Mouse (Mus musculus) ES-Bruce4 (cell line): ENCODE measurements around the gene Ndufc2. TPM values are rescaled to one million over a fixed set of nuclear protein-coding genes. Genes with fewer than 3 reads are reported as not detected.

Source experiments
- H3K27ac ChIP-seq: 2 replicates; pipeline ENCODE4 v1.5.1; 2012; ENCODE audit warnings: low read length, inconsistent platforms; ENCODE audit not compliant: insufficient read depth
- H3K27me3 ChIP-seq: 2 replicates; pipeline ENCODE4 v1.6.1; 2012; ENCODE audit warnings: mild to moderate bottlenecking, low read length, inconsistent platforms; ENCODE audit not compliant: control insufficient read depth, poor library complexity, insufficient read depth, severe bottlenecking
- H3K36me3 ChIP-seq: 2 replicates; pipeline ENCODE4 v1.6.1; 2012; ENCODE audit warnings: inconsistent platforms, mild to moderate bottlenecking, low read length, moderate library complexity; ENCODE audit not compliant: control insufficient read depth, poor library complexity, insufficient read depth, severe bottlenecking
- H3K4me1 ChIP-seq: one replicate; pipeline ENCODE4 v1.8.1; 2011; ENCODE audit warnings: low read length; ENCODE audit not compliant: control insufficient read depth, insufficient read depth
- H3K4me3 ChIP-seq: 2 replicates; pipeline ENCODE4 v1.5.1; 2011; ENCODE audit warnings: low read depth, mild to moderate bottlenecking, low read length
- H3K9ac ChIP-seq: 2 replicates; pipeline ENCODE4 v1.6.1; 2012; ENCODE audit warnings: low read depth, mild to moderate bottlenecking, inconsistent platforms; ENCODE audit not compliant: poor library complexity, severe bottlenecking
- H3K9me3 ChIP-seq: replicated peaks from 2 replicates; pipeline ENCODE4 v1.6.1; 2012; ENCODE audit warnings: mild to moderate bottlenecking, low read length, inconsistent platforms; ENCODE audit not compliant: control insufficient read depth, poor library complexity, insufficient read depth, severe bottlenecking
- CTCF ChIP-seq: IDR thresholded peaks from one replicate; pipeline ENCODE4 v1.8.1; 2011; ENCODE audit warnings: low read depth, low read length
- EP300 ChIP-seq: IDR thresholded peaks from 2 replicates; pipeline ENCODE4 v1.6.1; 2011; ENCODE audit warnings: low read depth, low read length; ENCODE audit not compliant: insufficient read depth
- POLR2A ChIP-seq: IDR thresholded peaks from one replicate; pipeline ENCODE4 v1.8.1; 2011; ENCODE audit warnings: low read length; ENCODE audit not compliant: insufficient read depth
- polyA plus RNA-seq: library from polyadenylated mRNA; stranded (reverse); fragments of >200 nt; gene quantifications from 2 replicates; pipeline ENCODE4 v1.2.4, GENCODE M21; 2011; ENCODE audit warnings: low read depth; ENCODE audit not compliant: missing spikeins, insufficient read depth, insufficient read length

Gene Ndufc2
- polyA plus RNA-seq, 1 experiment = 161 TPM

DNA sequence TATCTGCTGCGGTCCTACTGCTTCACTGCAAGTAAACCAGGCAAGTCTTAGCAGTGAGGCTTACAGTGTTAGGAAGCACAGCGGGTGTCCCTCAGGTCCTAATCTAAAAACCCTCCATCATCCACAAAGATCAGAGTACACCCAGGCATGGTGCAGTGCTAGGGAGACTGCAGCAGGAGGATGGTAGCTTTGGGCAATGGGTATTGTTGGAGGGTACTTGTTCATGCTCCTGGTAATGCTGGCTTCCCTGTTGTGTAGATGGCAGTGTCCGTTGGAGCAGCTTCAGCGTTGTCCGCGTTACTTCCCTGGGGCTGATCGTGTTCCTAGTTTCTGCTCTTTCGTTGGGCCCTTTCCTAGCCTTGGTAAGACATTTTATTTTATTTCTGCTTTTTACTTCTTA is 17.1 kb upstream of the Ndufc2 start:
- Histone ChIP-seq H3K36me3 (peaks cover 58% of the 10 kb centered on the region), H3K4me3 (no peak overlapping the region), H3K27ac (no peak overlapping the region), H3K9ac (no peak overlapping the region), H3K27me3 (no peaks in the 10 kb centered on the region), H3K9me3 (no peaks in the 10 kb centered on the region), H3K4me1 (no peaks in the 10 kb centered on the region)
- TF ChIP-seq CTCF (no peak), EP300 (no peak), POLR2A (no peak)

DNA sequence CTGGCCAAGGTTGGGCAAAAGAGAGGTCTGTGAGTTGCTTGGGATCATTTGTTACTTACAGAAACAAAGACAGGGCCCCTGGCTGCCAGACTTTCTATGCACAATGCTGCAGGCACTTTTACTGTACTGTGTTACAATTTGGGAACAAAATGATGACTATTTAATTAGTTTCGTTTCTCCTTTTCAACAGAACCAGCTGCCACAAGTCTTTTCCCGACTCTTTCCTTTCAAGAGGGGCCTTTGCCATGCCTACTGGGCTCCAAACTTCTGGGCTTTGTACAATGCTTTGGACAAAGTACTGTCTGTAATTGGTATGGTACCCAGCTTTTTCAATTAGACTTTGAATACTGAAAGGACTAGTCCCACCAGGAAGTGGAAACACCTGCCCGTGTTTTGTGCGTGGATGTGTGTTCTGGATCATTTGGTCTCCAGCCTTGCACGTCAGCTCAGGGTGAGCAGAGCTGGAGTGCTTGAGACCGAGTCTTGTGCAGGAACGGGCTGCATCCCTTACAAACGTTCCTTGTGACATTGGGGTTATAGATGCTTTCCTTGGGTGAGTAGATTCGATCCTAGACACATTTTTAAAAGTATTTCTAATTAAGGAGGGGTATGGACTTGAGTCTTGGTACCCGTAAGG is 16.2 kb upstream of the Ndufc2 start:
- H3K27ac ChIP-seq = no peak overlapping the region
- H3K27me3 ChIP-seq = no peaks in the 10 kb centered on the region
- no peaks in the 10 kb centered on the region for H3K9me3 ChIP-seq
- TF ChIP-seq POLR2A (no peak), CTCF (no peak), EP300 (no peak)
- H3K4me3 ChIP-seq = no peak overlapping the region
- H3K4me1 ChIP-seq = no peaks in the 10 kb centered on the region
- peaks cover 56% of the 10 kb centered on the region for H3K36me3 ChIP-seq
- no peak overlapping the region for H3K9ac ChIP-seq

DNA sequence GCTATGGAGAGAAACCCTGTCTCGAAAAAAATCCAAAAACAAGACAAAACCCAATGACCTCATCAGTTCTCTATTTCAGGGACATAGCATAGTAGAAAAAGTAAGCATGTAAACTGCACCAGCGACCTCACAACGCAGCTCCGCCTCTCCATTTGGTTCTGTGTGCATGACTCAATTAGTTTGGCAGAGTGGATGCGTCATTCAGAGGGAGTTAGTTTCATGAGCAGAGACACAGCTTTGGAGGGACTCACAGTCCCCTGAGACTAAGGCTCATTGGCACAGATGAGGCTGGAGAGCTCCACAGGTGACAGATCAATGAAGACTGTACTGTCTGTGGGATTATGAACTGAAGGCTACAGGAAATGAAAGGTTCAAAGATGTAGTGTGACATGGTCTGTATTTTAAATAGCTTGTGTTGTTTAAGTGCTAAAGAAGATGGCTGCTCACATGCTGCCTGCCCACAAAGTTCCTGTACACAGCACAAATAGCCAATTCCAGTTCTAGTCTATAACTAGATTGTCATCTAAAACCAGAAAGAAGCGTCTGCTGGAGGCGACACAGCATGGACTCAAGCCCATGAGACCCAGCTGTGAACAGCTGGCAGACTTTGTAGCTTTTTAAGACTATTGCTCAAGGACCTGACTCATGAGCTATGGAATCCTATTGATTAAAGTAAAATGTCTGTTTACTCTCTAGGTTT is 13.5 kb upstream of the Ndufc2 start:
- H3K36me3 ChIP-seq = peaks cover 47% of the 10 kb centered on the region
- TF ChIP-seq POLR2A = no peak
- no peak for TF ChIP-seq CTCF
- no peak for TF ChIP-seq EP300

DNA sequence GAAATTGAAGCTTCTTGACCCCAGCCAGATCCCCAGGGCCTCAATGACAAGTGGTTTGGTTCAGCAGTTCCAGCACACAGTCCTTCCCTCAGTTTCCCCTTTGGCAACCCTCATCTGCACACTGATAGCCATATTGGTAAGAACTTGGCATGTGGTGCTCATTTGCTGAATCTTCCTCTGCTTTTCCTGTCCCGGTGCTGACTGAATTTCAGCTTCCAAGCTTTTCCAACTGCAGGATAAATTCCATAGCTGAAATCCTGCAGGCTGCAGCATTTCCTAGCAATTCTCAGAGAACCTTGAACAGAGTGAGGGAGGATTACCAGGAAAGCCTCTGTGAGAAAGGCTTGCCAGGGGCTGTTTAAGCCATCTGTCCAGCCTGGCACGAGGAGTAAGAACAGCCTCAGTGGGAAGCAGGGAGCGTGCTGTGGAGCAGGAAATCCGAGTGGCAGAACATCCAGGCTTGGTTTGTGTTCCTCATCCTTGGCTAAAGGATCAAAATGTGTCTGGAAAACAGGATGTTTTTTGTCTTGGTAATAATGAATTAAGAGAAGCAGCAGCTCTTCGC is 12.9 kb upstream of the Ndufc2 start:
- no peaks in the 10 kb centered on the region for H3K9me3 ChIP-seq
- H3K36me3 ChIP-seq = peaks cover 47% of the 10 kb centered on the region
- TF ChIP-seq CTCF (no peak), POLR2A (no peak), EP300 (no peak)
- no peaks in the 10 kb centered on the region for H3K27me3 ChIP-seq
- no peaks in the 10 kb centered on the region for H3K4me1 ChIP-seq
- no peak overlapping the region for H3K4me3 ChIP-seq
- H3K9ac ChIP-seq = no peak overlapping the region
- H3K27ac ChIP-seq = no peak overlapping the region

More for the DNA sequence above, 13.5 kb upstream of the Ndufc2 start:
- Histone ChIP-seq H3K9me3 (no peaks in the 10 kb centered on the region), H3K9ac (no peak overlapping the region), H3K27me3 (no peaks in the 10 kb centered on the region), H3K4me1 (no peaks in the 10 kb centered on the region), H3K4me3 (no peak overlapping the region), H3K27ac (no peak overlapping the region)

DNA sequence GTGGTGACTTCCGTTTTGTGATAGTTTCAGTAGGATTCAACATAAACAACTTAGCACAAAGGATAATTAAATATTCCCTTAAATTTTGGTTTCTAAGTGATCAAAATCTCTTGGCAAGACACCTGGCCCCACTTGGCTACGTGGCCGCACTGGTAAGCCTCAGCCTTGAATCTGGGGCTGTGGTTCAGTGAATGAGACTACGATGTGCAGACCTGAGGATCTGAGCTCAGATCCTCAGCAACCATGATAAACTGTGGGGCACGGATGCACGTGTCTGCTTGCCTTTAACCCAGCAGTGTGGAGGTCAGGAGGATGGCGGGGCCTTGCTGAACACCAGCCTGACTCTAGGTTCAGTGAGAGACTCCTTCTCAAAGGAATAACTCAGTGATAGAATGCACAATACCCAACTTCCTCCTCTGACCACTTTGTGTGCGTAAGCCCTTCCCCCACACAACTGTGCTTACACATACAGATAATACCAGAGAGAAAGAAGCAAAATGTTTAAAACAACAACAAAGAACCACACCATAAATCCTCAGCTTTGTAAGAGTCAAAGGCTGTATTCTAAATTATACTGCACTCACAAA is 12.1 kb upstream of the Ndufc2 start:
- Histone ChIP-seq H3K4me1 (no peaks in the 10 kb centered on the region), H3K4me3 (no peak overlapping the region), H3K36me3 (peaks cover 48% of the 10 kb centered on the region), H3K27me3 (no peaks in the 10 kb centered on the region), H3K27ac (no peak overlapping the region), H3K9ac (no peak overlapping the region), H3K9me3 (no peaks in the 10 kb centered on the region)
- TF ChIP-seq CTCF = no peak
- TF ChIP-seq POLR2A = no peak
- TF ChIP-seq EP300 = no peak

DNA sequence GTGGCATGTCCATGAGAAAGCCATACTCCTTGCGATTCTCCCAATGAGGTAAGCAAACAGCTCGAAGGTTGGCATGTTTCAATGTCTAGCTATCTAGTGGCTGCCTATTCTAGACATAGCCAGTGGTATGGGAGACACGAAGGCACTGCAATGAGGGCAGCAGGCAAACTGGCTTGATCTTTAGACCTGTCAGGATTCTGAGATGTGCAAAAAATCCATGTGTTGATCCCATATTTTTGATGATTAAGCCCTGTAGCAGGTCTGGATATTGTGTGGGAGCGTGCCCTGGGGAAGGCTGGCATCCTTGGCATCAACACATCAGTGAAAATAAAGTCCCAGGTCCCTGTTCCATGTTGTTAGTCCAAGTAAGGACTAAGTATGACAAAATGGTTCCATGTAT is 11.3 kb upstream of the Ndufc2 start:
- Histone ChIP-seq H3K27me3 (no peaks in the 10 kb centered on the region), H3K4me3 (no peak overlapping the region), H3K36me3 (peaks cover 39% of the 10 kb centered on the region), H3K27ac (no peak overlapping the region), H3K9me3 (no peaks in the 10 kb centered on the region), H3K4me1 (no peaks in the 10 kb centered on the region), H3K9ac (no peak overlapping the region)
- no peak for TF ChIP-seq EP300
- TF ChIP-seq POLR2A = no peak
- no peak for TF ChIP-seq CTCF
